8 mouse cellular contexts compared by ENCODE assay signal in genomic region chr5:24029331-24029771, GRCm38 (mm10). TPM values are rescaled to one million over a fixed set of nuclear protein-coding genes. Genes with fewer than 3 reads are reported as not detected.
DNase-seq lines count a peak whose midpoint lies in the region; ATAC-seq and TF ChIP-seq lines count a peak whose summit lies in the region.

No protein-coding gene starts in this region.

- peak overlapping the region; percentile 83 for H3K4me2 ChIP-seq in embryonic facial prominence, embryonic 14.5 days (ENCODE audit: low read depth, low read length)

- no peaks in the 10 kb centered on the region for H3K36me3 ChIP-seq in embryonic facial prominence, embryonic 14.5 days (ENCODE audit: control insufficient read depth, insufficient read depth, low read length)

- peak overlapping the region; percentile 74 for H3K4me3 ChIP-seq in bone marrow macrophage, adult 2 months (ENCODE audit: insufficient read depth, low read length)
- H3K4me3 ChIP-seq in embryonic facial prominence, embryonic 14.5 days (ENCODE audit: low read depth, low read length): peak overlapping the region; percentile 87

- intact Hi-C loops in heart, postnatal 25 days (cut with DNase I): loop anchor here (2.0 to 5.0 kb wide), 2 partner anchors 47 to 52 kb away; no protein-coding TSS in a partner anchor

- H3K27ac ChIP-seq in bone marrow macrophage, adult 2 months (ENCODE audit: insufficient read depth, low read depth, low read length): no peak overlapping the region
- no peak overlapping the region; the same call in 1 of the 2 replicates for H3K27ac ChIP-seq in embryonic facial prominence, embryonic 14.5 days (replicated peaks; ENCODE audit: low read depth, low read length)

- WGBS in embryonic facial prominence, embryonic 14.5 days: 4% methylated on average over 11 of the region's 11 CpGs

- H3K9me3 ChIP-seq in embryonic facial prominence, embryonic 14.5 days (ENCODE audit: control insufficient read depth, low read length): no peaks in the 10 kb centered on the region

- no peaks in the 10 kb centered on the region for H3K27me3 ChIP-seq in embryonic facial prominence, embryonic 14.5 days (replicated peaks; ENCODE audit: control insufficient read depth, insufficient read depth, low read length)

- H3K4me1 ChIP-seq in bone marrow macrophage, adult 2 months (ENCODE audit: control insufficient read depth, insufficient read depth, low read length): peaks cover 25% of the 10 kb centered on the region
- no peaks in the 10 kb centered on the region for H3K4me1 ChIP-seq in embryonic facial prominence, embryonic 14.5 days (ENCODE audit: control insufficient read depth, insufficient read depth, low read length)

- no peak for TF ChIP-seq POLR2A in bone marrow macrophage, adult 2 months (IDR thresholded peaks at IDR 0.05; ENCODE audit: borderline replicate concordance, low read depth, low read length)

- TF ChIP-seq CTCF in bone marrow macrophage, adult 2 months (IDR thresholded peaks at IDR 0.05; ENCODE audit: low read depth, low read length): no peak; the same call in 1 of the 2 replicates

- peak overlapping the region; percentile 89 for H3K9ac ChIP-seq in embryonic facial prominence, embryonic 14.5 days (ENCODE audit: low read depth, low read length)

- DNase-seq in ES-CJ7 (ENCODE audit: low read depth, low spot score): peak; percentile 70
- DNase-seq in embryonic facial prominence, embryonic 14.5 days (ENCODE audit: low spot score): peak; percentile 87
- DNase-seq in heart, postnatal 25 days (ENCODE audit: low spot score): peak; percentile 13
- peak; percentile 22 to 29 for DNase-seq in layer of hippocampus, adult 8-10 months (ENCODE audit: low spot score in 2 of 2)
- DNase-seq in lung, postnatal 10 days: peak; percentile 60
- DNase-seq in retina, embryonic 14.5 days (ENCODE audit: low spot score): peak; percentile 70
- peak; percentile 74 for DNase-seq in thymus, postnatal 4 days

- peak; percentile 47 for ATAC-seq in embryonic facial prominence, embryonic 14.5 days (ENCODE audit: low read depth)

RNA-seq across cellular contexts. Expression of gene Fam126a, which starts 1.1 kb away (rescaled TPM):
- polyA plus RNA-seq in bone marrow macrophage, adult 2 months (2012; ENCODE audit: insufficient read depth, insufficient read length, missing spikeins): 24.2 and 24.3 TPM in 2 replicates
- 38.4 and 40.2 TPM in 2 replicates for polyA plus RNA-seq in embryonic facial prominence, embryonic 14.5 days (2014; fragmentation: Nextera tagmentation; extraction: Ambion mirVana)
- 10 to 100 TPM; 35.8 to 42.9 TPM for total RNA-seq in heart, postnatal 25 days (2021)
- total RNA-seq in layer of hippocampus, adult 8-10 months (2022): 10 to 100 TPM; 24.2 to 28.1 (median 25.3) TPM

Comparison
In these comparisons a context has a peak if more than half of its experiments do, and no peak if none do; other contexts are left out.
1. DNase-seq: peak in every context shown above with its lines; median percentile 87 in embryonic facial prominence, embryonic 14.5 days; 74 in thymus, postnatal 4 days; 70 in ES-CJ7; 70 in retina, embryonic 14.5 days; 60 in lung, postnatal 10 days; 26 in layer of hippocampus, adult 8-10 months; 13 in heart, postnatal 25 days.